Mouse (Mus musculus) heart, postnatal 25 days (tissue): ENCODE results near the gene Ppil3. TPM values are rescaled to one million over a fixed set of nuclear protein-coding genes. Genes with fewer than 3 reads are reported as not detected.

Experiments
- DNase-seq: peaks from one replicate; pipeline ENCODE4 v3.0.0; 2022; ENCODE audit warnings: low spot score
- intact Hi-C: fragments of 180-260 bp; cut with DNase I; formaldehyde crosslinking; loops from one replicate; pipeline ENCODE4 v1.15.1; 2025
- total RNA-seq, 2 experiments: library from RNA; stranded (reverse); gene quantifications; 2 replicates each; pipeline ENCODE4 v1.2.3; 2021

Gene Ppil3
- total RNA-seq, 2 experiments from 2014 or later, result 17.5 to 19.3 TPM

GRCm38 (mm10) chr1:58410776-58411175, 34.5 kb downstream of the Ppil3 start:
- no peak for DNase-seq
- intact Hi-C loops, result no loop called here

GRCm38 (mm10) chr1:58410198-58410588, 35.1 kb downstream of the Ppil3 start:
- intact Hi-C loops, result no loop called here

GRCm38 (mm10) chr1:58409553-58410197, 35.6 kb downstream of the Ppil3 start:
- DNase-seq, result no peak
- intact Hi-C loops, result no loop called here

More at GRCm38 (mm10) chr1:58410198-58410588, 35.1 kb downstream of the Ppil3 start:
- DNase-seq, result no peak

GRCm38 (mm10) chr1:58408141-58408540, 37.1 kb downstream of the Ppil3 start:
- DNase-seq, result no peak
- intact Hi-C loops, result no loop called here

- intact Hi-C loops, result no loop called here
- DNase-seq, result no peak
Observed at GRCm38 (mm10) chr1:58407321-58407720, 38.0 kb downstream of the Ppil3 start.

- intact Hi-C loops, result no loop called here
- no peak for DNase-seq
Observed at GRCm38 (mm10) chr1:58403745-58404144, 41.5 kb downstream of the Ppil3 start.

GRCm38 (mm10) chr1:58401396-58401795, 43.9 kb downstream of the Ppil3 start:
- intact Hi-C loops, result no loop called here
- no peak for DNase-seq

GRCm38 (mm10) chr1:58397731-58398130, 47.6 kb downstream of the Ppil3 start:
- intact Hi-C loops, result loop anchor here (2.0 kb wide), 1 partner anchor 25 kb away; no protein-coding TSS in a partner anchor
- no peak for DNase-seq

GRCm38 (mm10) chr1:58396179-58396578, 49.1 kb downstream of the Ppil3 start:
- intact Hi-C loops, result loop anchor here (2.0 kb wide), 1 partner anchor 27 kb away; no protein-coding TSS in a partner anchor
- no peak for DNase-seq

- intact Hi-C loops, result no loop called here
- no peak for DNase-seq
Observed at GRCm38 (mm10) chr1:58395341-58395740, 49.9 kb downstream of the Ppil3 start.

GRCm38 (mm10) chr1:58393284-58394195, 51.7 kb downstream of the Ppil3 start:
- intact Hi-C loops, result no loop called here
- DNase-seq, result peak; percentile 29

GRCm38 (mm10) chr1:58392652-58393283, 52.5 kb downstream of the Ppil3 start, which contains the start of gene Bzw1:
TSS of gene Bzw1 (plus strand) at chr1:58392898.
- intact Hi-C loops, result no loop called here
- DNase-seq, result peak; percentile 90

GRCm38 (mm10) chr1:58392268-58392651, 53.0 kb downstream of the Ppil3 start:
- DNase-seq, result no peak
- intact Hi-C loops, result no loop called here

- intact Hi-C loops, result no loop called here
- DNase-seq, result no peak
Observed at GRCm38 (mm10) chr1:58391421-58392267, 53.6 kb downstream of the Ppil3 start.

GRCm38 (mm10) chr1:58382586-58383281, 62.6 kb downstream of the Ppil3 start:
- intact Hi-C loops, result no loop called here
- no peak for DNase-seq
